Mouse (Mus musculus): Measurements from ENCODE around the gene Vmn1r33. TPM values are rescaled to one million over a fixed set of nuclear protein-coding genes. Genes with fewer than 3 reads are reported as not detected.
"Not testable (repeated sequence)": the region's sequence is repeated elsewhere in the genome, so short reads cannot be mapped to it uniquely, and the experiment has no call there.

Vmn1r33 gene
- polyA plus RNA-seq (2017; shearing (Covaris generic)) = not detected

- ATAC-seq = not testable (repeated sequence)
Measured at GRCm38 (mm10) chr6:66618182-66618581, at the start of gene Vmn1r33. TSS of gene Vmn1r33 (minus strand) at chr6:66618282.

GRCm38 (mm10) chr6:66643779-66644178, 25.7 kb upstream of the Vmn1r33 start, which contains the start of gene Vmn1r34:
TSS of gene Vmn1r34 (minus strand) at chr6:66643879.
- ATAC-seq = no peak

GRCm38 (mm10) chr6:66595804-66596203, 22.3 kb downstream of the Vmn1r33 start:
- ATAC-seq = no peak

Other genes starting within 250 kb of the Vmn1r33 start
- gene Mad2l1, start 82.9 kb downstream of the Vmn1r33 start, polyA plus RNA-seq (2017; shearing (Covaris generic)) = 10 to 100 TPM; 39.9 to 50.4 TPM
- not detected for gene Vmn1r32, start 58.2 kb downstream of the Vmn1r33 start, polyA plus RNA-seq (2017; shearing (Covaris generic))
- gene Vmn1r34, start 25.6 kb upstream of the Vmn1r33 start, polyA plus RNA-seq (2017; shearing (Covaris generic)) = not detected
- gene Vmn1r35, start 67.6 kb upstream of the Vmn1r33 start, polyA plus RNA-seq (2017; shearing (Covaris generic)) = not detected
- gene Vmn1r36, start 100.9 kb upstream of the Vmn1r33 start, polyA plus RNA-seq (2017; shearing (Covaris generic)) = not detected
- not detected for gene Vmn1r37, start 111.1 kb upstream of the Vmn1r33 start, polyA plus RNA-seq (2017; shearing (Covaris generic))
- gene Vmn1r38, start 164.3 kb upstream of the Vmn1r33 start, polyA plus RNA-seq (2017; shearing (Covaris generic)) = not detected
- gene Vmn1r39, start 192.3 kb upstream of the Vmn1r33 start, polyA plus RNA-seq (2017; shearing (Covaris generic)) = not detected